Mouse (Mus musculus): ENCODE measurements around the gene Vcan. TPM values are rescaled to one million over a fixed set of nuclear protein-coding genes. Genes with fewer than 3 reads are reported as not detected.
"Not testable (repeated sequence)": the region's sequence is repeated elsewhere in the genome, so short reads cannot be mapped to it uniquely, and the experiment has no call there.

The Vcan gene
- polyA plus RNA-seq, 1 experiment from 2014 or later: 41.4 TPM

GRCm38 (mm10) chr13:89762339-89762738, 20.0 kb upstream of the Vcan start:
- Histone ChIP-seq H3K4me1 (ENCODE audit: control insufficient read depth, insufficient read depth, low read length) (no peaks in the 10 kb centered on the region), H3K4me3 (ENCODE audit: low read depth, low read length) (no peak overlapping the region), H3K27ac (ENCODE audit: low read depth, low read length) (no peak overlapping the region), H3K36me3 (ENCODE audit: control insufficient read depth, insufficient read depth, low read length) (no peaks in the 10 kb centered on the region), H3K9me3 (replicated peaks; ENCODE audit: control insufficient read depth, low read length) (no peaks in the 10 kb centered on the region), H3K9ac (ENCODE audit: low read length) (no peak overlapping the region), H3K27me3 (replicated peaks; ENCODE audit: control insufficient read depth, insufficient read depth, low read length) (no peaks in the 10 kb centered on the region), H3K4me2 (ENCODE audit: low read length) (no peak overlapping the region)
- WGBS: 85% methylated on average over 3 of the region's 3 CpGs
- ATAC-seq (no peak), DNase-seq (ENCODE audit: low spot score) (no peak)

- no peaks in the 10 kb centered on the region for H3K36me3 ChIP-seq (ENCODE audit: control insufficient read depth, insufficient read depth, low read length)
- no peak for ATAC-seq
- no peaks in the 10 kb centered on the region for H3K27me3 ChIP-seq (replicated peaks; ENCODE audit: control insufficient read depth, insufficient read depth, low read length)
- no peaks in the 10 kb centered on the region for H3K4me1 ChIP-seq (ENCODE audit: control insufficient read depth, insufficient read depth, low read length)
- H3K27ac ChIP-seq (ENCODE audit: low read depth, low read length): no peak overlapping the region
- H3K4me3 ChIP-seq (ENCODE audit: low read depth, low read length): no peak overlapping the region
- no peak overlapping the region for H3K4me2 ChIP-seq (ENCODE audit: low read length)
- no peak for DNase-seq (ENCODE audit: low spot score)
- no peak overlapping the region for H3K9ac ChIP-seq (ENCODE audit: low read length)
- H3K9me3 ChIP-seq (replicated peaks; ENCODE audit: control insufficient read depth, low read length): no peaks in the 10 kb centered on the region
Observed at GRCm38 (mm10) chr13:89756347-89756746, 14.0 kb upstream of the Vcan start.

- H3K4me3 ChIP-seq (ENCODE audit: low read depth, low read length); H3K9ac ChIP-seq (ENCODE audit: low read length); H3K27me3 ChIP-seq (replicated peaks; ENCODE audit: control insufficient read depth, insufficient read depth, low read length); H3K36me3 ChIP-seq (ENCODE audit: control insufficient read depth, insufficient read depth, low read length); H3K9me3 ChIP-seq (replicated peaks; ENCODE audit: control insufficient read depth, low read length); H3K27ac ChIP-seq (ENCODE audit: low read depth, low read length); H3K4me1 ChIP-seq (ENCODE audit: control insufficient read depth, insufficient read depth, low read length); ATAC-seq; H3K4me2 ChIP-seq (ENCODE audit: low read length): not testable (repeated sequence)
- 19% methylated on average over 3 of the region's 3 CpGs for WGBS
- peak; percentile 17 for DNase-seq (ENCODE audit: low spot score)
Observed at GRCm38 (mm10) chr13:89750562-89750961, 8.3 kb upstream of the Vcan start.

GRCm38 (mm10) chr13:89743201-89743600, 892 bp upstream of the Vcan start:
- ATAC-seq (no peak), DNase-seq (ENCODE audit: low spot score) (no peak)
- WGBS: 7% methylated on average over 8 of the region's 8 CpGs
- peak overlapping the region; percentile 93 for H3K4me2 ChIP-seq (ENCODE audit: low read length)
- H3K36me3 ChIP-seq (ENCODE audit: control insufficient read depth, insufficient read depth, low read length): no peaks in the 10 kb centered on the region
- H3K4me3 ChIP-seq (ENCODE audit: low read depth, low read length): peak overlapping the region; percentile 54; the same call in 1 of the 2 replicates
- H3K9me3 ChIP-seq (replicated peaks; ENCODE audit: control insufficient read depth, low read length): no peaks in the 10 kb centered on the region
- peak overlapping the region; percentile 74; the same call in 1 of the 2 replicates for H3K9ac ChIP-seq (ENCODE audit: low read length)
- peaks cover 5% of the 10 kb centered on the region for H3K4me1 ChIP-seq (ENCODE audit: control insufficient read depth, insufficient read depth, low read length)
- no peak overlapping the region for H3K27ac ChIP-seq (ENCODE audit: low read depth, low read length)
- H3K27me3 ChIP-seq (replicated peaks; ENCODE audit: control insufficient read depth, insufficient read depth, low read length): no peaks in the 10 kb centered on the region

GRCm38 (mm10) chr13:89742686-89743200, 434 bp upstream of the Vcan start:
- Histone ChIP-seq H3K4me2 (ENCODE audit: low read length) (peak overlapping the region; percentile 93), H3K9ac (ENCODE audit: low read length) (peak overlapping the region; percentile 74), H3K27me3 (replicated peaks; ENCODE audit: control insufficient read depth, insufficient read depth, low read length) (no peaks in the 10 kb centered on the region), H3K36me3 (ENCODE audit: control insufficient read depth, insufficient read depth, low read length) (no peaks in the 10 kb centered on the region), H3K4me3 (ENCODE audit: low read depth, low read length) (peak overlapping the region; percentile 54), H3K4me1 (ENCODE audit: control insufficient read depth, insufficient read depth, low read length) (peaks cover 5% of the 10 kb centered on the region), H3K9me3 (replicated peaks; ENCODE audit: control insufficient read depth, low read length) (no peaks in the 10 kb centered on the region), H3K27ac (ENCODE audit: low read depth, low read length) (peak overlapping the region; percentile 88)
- 1% methylated on average over 15 of the region's 15 CpGs for WGBS
- ATAC-seq (no peak), DNase-seq (ENCODE audit: low spot score) (no peak)

- WGBS: under 1% methylated on average over 14 of the region's 14 CpGs
Observed at GRCm38 (mm10) chr13:89741116-89741551, 1.2 kb downstream of the Vcan start.

GRCm38 (mm10) chr13:89740243-89741115, 1.8 kb downstream of the Vcan start:
- Histone ChIP-seq H3K4me2 (ENCODE audit: low read length) (peak overlapping the region; percentile 93), H3K4me3 (ENCODE audit: low read depth, low read length) (peak overlapping the region; percentile 54), H3K9me3 (replicated peaks; ENCODE audit: control insufficient read depth, low read length) (no peaks in the 10 kb centered on the region), H3K36me3 (ENCODE audit: control insufficient read depth, insufficient read depth, low read length) (no peaks in the 10 kb centered on the region), H3K27ac (ENCODE audit: low read depth, low read length) (peak overlapping the region; percentile 88), H3K9ac (ENCODE audit: low read length) (peak overlapping the region; percentile 74), H3K4me1 (ENCODE audit: control insufficient read depth, insufficient read depth, low read length) (peaks cover 5% of the 10 kb centered on the region), H3K27me3 (replicated peaks; ENCODE audit: control insufficient read depth, insufficient read depth, low read length) (no peaks in the 10 kb centered on the region)
- DNase-seq (ENCODE audit: low spot score) (peak; percentile 95), ATAC-seq (peak; percentile 88)
- WGBS: under 1% methylated on average over 33 of the region's 33 CpGs

More at GRCm38 (mm10) chr13:89741116-89741551, 1.2 kb downstream of the Vcan start:
- Histone ChIP-seq H3K9ac (ENCODE audit: low read length) (peak overlapping the region; percentile 74), H3K4me3 (ENCODE audit: low read depth, low read length) (peak overlapping the region; percentile 54), H3K27me3 (replicated peaks; ENCODE audit: control insufficient read depth, insufficient read depth, low read length) (no peaks in the 10 kb centered on the region), H3K9me3 (replicated peaks; ENCODE audit: control insufficient read depth, low read length) (no peaks in the 10 kb centered on the region), H3K27ac (ENCODE audit: low read depth, low read length) (peak overlapping the region; percentile 88), H3K4me1 (ENCODE audit: control insufficient read depth, insufficient read depth, low read length) (peaks cover 5% of the 10 kb centered on the region), H3K4me2 (ENCODE audit: low read length) (peak overlapping the region; percentile 93), H3K36me3 (ENCODE audit: control insufficient read depth, insufficient read depth, low read length) (no peaks in the 10 kb centered on the region)
- ATAC-seq (peak; percentile 47), DNase-seq (ENCODE audit: low spot score) (peak; percentile 80)

GRCm38 (mm10) chr13:89739696-89740242, 2.5 kb downstream of the Vcan start:
- peak; percentile 27 for ATAC-seq
- Histone ChIP-seq H3K4me3 (ENCODE audit: low read depth, low read length) (peak overlapping the region; percentile 54), H3K4me1 (ENCODE audit: control insufficient read depth, insufficient read depth, low read length) (peaks cover 5% of the 10 kb centered on the region), H3K27ac (ENCODE audit: low read depth, low read length) (peak overlapping the region; percentile 88), H3K9ac (ENCODE audit: low read length) (peak overlapping the region; percentile 74), H3K36me3 (ENCODE audit: control insufficient read depth, insufficient read depth, low read length) (no peaks in the 10 kb centered on the region), H3K27me3 (replicated peaks; ENCODE audit: control insufficient read depth, insufficient read depth, low read length) (no peaks in the 10 kb centered on the region), H3K9me3 (replicated peaks; ENCODE audit: control insufficient read depth, low read length) (no peaks in the 10 kb centered on the region), H3K4me2 (ENCODE audit: low read length) (peak overlapping the region; percentile 93)
- WGBS: under 1% methylated on average over 24 of the region's 24 CpGs
- no peak for DNase-seq (ENCODE audit: low spot score)

All from forebrain, embryonic 14.5 days (tissue).